Mouse (Mus musculus): ENCODE data around the gene Cnot6. TPM values are rescaled to one million over a fixed set of nuclear protein-coding genes. Genes with fewer than 3 reads are reported as not detected.
A peak's percentile ranks its signal among the peaks of the same experiment; 100 is the strongest.

Cnot6 gene
- total and polyA plus RNA-seq, 2 experiments from 2014 or later, result 32.0 to 32.7 TPM

DNA sequence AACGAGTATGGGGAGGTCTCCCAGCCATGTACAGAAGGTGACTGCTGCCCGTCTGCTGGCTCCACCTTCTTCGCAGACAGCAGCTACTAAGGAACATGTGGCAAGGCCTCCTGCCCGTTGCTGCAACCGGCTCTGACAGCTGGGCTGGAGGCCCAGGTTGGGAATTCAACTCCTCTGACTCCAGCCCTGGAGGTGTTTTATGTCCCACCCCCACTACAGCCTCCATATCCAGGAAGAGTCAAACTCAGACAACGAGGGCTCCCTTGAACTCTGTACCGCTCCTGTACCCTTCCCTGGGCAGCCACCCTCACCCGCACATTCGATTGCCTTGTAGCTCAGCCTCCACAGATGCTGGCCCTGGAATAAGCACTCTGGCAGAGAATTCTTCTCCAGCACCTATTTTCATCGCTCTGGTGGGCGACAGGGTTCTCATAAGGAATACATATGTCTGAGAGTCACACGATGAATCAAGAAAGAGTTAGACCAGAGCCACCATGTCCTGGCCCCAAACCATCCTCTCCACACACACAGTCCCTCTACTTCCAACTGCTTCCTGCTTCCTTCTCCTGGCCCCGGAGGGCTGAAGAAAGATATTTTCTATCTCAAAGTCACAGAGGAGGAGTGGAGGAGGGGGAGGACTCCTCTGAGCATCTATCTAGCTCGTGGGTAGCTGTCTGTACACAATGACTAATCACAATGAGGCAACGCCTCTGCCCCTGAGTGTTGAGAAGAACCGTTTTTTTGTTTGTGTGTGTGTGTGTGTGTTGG is 61.3 kb downstream of the Cnot6 start:
- ATAC-seq (no peak), DNase-seq (ENCODE audit: low spot score) (no peak)
- no peak for TF ChIP-seq CTCF (IDR thresholded peaks at IDR 0.05; ENCODE audit: low read depth)
- Histone ChIP-seq H3K9me3 (ENCODE audit: low read length) (no peaks in the 10 kb centered on the region), H3K36me3 (ENCODE audit: insufficient read depth, low read length) (no peaks in the 10 kb centered on the region), H3K4me1 (ENCODE audit: insufficient read depth, low read length) (no peaks in the 10 kb centered on the region), H3K4me2 (ENCODE audit: low read depth, low read length) (no peak overlapping the region), H3K4me3 (ENCODE audit: low read length) (no peak overlapping the region), H3K9ac (replicated peaks; ENCODE audit: low read length) (no peak overlapping the region), H3K27me3 (ENCODE audit: insufficient read depth, low read length) (no peaks in the 10 kb centered on the region), H3K27ac (no peak overlapping the region)
- WGBS, result 75% methylated on average over 16 of the region's 16 CpGs

DNA sequence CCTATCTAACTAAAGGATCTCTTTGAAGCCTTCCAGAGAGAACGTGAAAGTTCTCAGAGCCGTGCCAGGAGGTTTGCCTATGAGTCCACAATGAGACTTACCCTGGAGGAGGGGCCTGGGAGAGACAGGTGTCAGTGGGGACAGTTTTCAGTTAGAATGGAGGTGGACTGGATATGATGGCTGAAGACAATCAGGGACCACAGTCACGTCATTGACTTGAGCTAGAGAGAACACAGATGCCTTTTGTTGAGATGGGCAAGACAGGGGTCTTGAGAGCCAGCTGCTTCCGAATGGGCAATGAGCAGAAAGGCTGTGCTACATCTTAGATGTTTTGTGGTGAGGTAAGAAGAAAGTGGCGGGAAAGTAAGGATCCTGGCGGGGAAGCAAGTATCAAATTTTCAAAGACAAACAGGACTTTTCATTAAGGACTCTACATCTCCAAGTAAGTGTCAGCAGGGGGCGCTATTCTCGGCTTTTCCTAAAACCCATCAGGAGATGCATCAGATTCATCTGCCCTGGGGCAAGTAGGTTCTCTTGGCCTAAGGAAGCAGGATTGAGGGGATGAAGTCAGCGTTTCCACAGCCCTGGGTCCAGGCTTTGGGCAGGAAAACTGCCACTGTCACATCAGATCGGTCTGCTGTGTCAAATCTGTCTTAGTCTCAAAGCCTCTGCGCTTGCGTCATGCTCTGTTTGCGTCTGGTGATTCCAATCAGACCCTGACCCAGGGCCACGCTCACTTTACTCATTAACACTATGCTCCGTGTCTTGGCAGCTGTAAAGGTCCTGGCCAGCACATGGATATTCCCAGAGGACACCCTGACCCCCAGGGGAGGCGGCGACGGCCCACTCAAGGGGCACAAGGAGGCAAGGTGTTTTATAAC is 62.2 kb downstream of the Cnot6 start:
- Histone ChIP-seq H3K9me3 (ENCODE audit: low read length) (no peaks in the 10 kb centered on the region), H3K36me3 (ENCODE audit: insufficient read depth, low read length) (no peaks in the 10 kb centered on the region), H3K27ac (no peak overlapping the region), H3K4me1 (ENCODE audit: insufficient read depth, low read length) (no peaks in the 10 kb centered on the region), H3K27me3 (ENCODE audit: insufficient read depth, low read length) (no peaks in the 10 kb centered on the region), H3K4me2 (ENCODE audit: low read depth, low read length) (no peak overlapping the region), H3K4me3 (ENCODE audit: low read length) (no peak overlapping the region), H3K9ac (replicated peaks; ENCODE audit: low read length) (no peak overlapping the region)
- WGBS, result 57% methylated on average over 18 of the region's 18 CpGs
- DNase-seq (ENCODE audit: low spot score) (peak; percentile 59), ATAC-seq (no peak)
- TF ChIP-seq CTCF (IDR thresholded peaks at IDR 0.05; ENCODE audit: low read depth), result peak; percentile 60

DNA sequence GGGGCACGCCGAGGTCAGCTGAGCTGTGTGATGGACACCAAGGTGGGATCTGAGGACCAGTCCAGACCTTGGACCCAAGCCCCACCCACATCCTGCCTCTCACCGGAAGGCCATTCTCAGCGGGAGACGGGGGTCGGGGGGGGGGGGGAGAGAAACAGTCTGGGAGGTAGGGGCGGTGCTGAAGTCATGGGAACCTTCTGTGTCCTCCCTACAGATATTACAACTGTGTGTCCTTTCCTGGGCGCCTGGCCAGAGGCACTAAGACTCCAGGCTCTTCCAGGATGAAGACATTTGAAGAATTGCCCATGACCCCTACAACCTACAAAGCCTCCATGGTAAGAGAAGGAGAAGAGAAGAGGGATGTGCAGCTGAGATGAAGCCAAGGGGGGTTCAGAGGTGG is 66.8 kb downstream of the Cnot6 start:
- no peak for DNase-seq (ENCODE audit: low spot score)
- H3K4me3 ChIP-seq (ENCODE audit: low read length), result no peak overlapping the region
- no peak overlapping the region for H3K9ac ChIP-seq (replicated peaks; ENCODE audit: low read length)
- no peak for TF ChIP-seq CTCF (IDR thresholded peaks at IDR 0.05; ENCODE audit: low read depth)
- H3K27me3 ChIP-seq (ENCODE audit: insufficient read depth, low read length), result no peaks in the 10 kb centered on the region
- H3K36me3 ChIP-seq (ENCODE audit: insufficient read depth, low read length), result no peaks in the 10 kb centered on the region
- no peaks in the 10 kb centered on the region for H3K4me1 ChIP-seq (ENCODE audit: insufficient read depth, low read length)
- no peaks in the 10 kb centered on the region for H3K9me3 ChIP-seq (ENCODE audit: low read length)
- H3K27ac ChIP-seq, result no peak overlapping the region
- WGBS, result 72% methylated on average over 8 of the region's 8 CpGs
- no peak overlapping the region for H3K4me2 ChIP-seq (ENCODE audit: low read depth, low read length)
- ATAC-seq, result peak; percentile 30; the same call in 1 of the 2 replicates

DNA sequence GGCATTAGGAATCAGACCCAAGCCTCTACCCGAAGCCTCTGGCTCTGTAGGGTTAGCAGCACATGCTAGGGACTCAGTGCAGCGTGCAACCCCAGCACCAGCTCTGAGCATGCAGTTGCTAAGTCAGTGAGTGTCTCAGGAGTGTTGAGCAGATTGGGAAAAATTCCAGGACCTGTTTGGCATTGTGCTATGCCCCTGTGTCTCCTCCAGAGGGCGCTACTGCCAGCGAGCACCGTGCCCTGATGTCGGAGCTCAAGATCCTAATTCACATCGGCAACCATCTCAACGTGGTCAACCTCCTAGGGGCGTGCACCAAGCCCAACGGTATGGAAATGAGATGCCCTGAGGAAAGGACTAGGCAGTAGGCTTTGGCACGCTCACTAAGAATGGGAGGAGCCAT is 76.1 kb downstream of the Cnot6 start:
- ATAC-seq (peak; percentile 50; the same call in 1 of the 2 replicates), DNase-seq (ENCODE audit: low spot score) (peak; percentile 47)
- no peak overlapping the region for H3K27ac ChIP-seq
- H3K9me3 ChIP-seq (ENCODE audit: low read length), result no peaks in the 10 kb centered on the region
- 5% methylated on average over 11 of the region's 11 CpGs for WGBS
- no peak overlapping the region for H3K9ac ChIP-seq (replicated peaks; ENCODE audit: low read length)
- H3K4me2 ChIP-seq (ENCODE audit: low read depth, low read length), result peak overlapping the region; percentile 16; the same call in 1 of the 2 replicates
- H3K4me1 ChIP-seq (ENCODE audit: insufficient read depth, low read length), result 0 out of 2 replicates have a peak, but pooled peaks cover 6% of the 10 kb centered on the region
- H3K4me3 ChIP-seq (ENCODE audit: low read length), result no peak overlapping the region
- H3K27me3 ChIP-seq (ENCODE audit: insufficient read depth, low read length), result peaks cover 11% of the 10 kb centered on the region
- no peaks in the 10 kb centered on the region for H3K36me3 ChIP-seq (ENCODE audit: insufficient read depth, low read length)
- TF ChIP-seq CTCF (IDR thresholded peaks at IDR 0.05; ENCODE audit: low read depth), result peak; percentile 80

- Histone ChIP-seq H3K9ac (replicated peaks; ENCODE audit: low read length) (no peak overlapping the region), H3K27me3 (ENCODE audit: insufficient read depth, low read length) (peaks cover 11% of the 10 kb centered on the region), H3K9me3 (ENCODE audit: low read length) (no peaks in the 10 kb centered on the region), H3K27ac (no peak overlapping the region), H3K36me3 (ENCODE audit: insufficient read depth, low read length) (no peaks in the 10 kb centered on the region), H3K4me1 (ENCODE audit: insufficient read depth, low read length) (0 out of 2 replicates have a peak, but pooled peaks cover 6% of the 10 kb centered on the region), H3K4me2 (ENCODE audit: low read depth, low read length) (no peak overlapping the region), H3K4me3 (ENCODE audit: low read length) (no peak overlapping the region)
- 79% methylated on average over 6 of the region's 6 CpGs for WGBS
- no peak for TF ChIP-seq CTCF (IDR thresholded peaks at IDR 0.05; ENCODE audit: low read depth)
- ATAC-seq (no peak), DNase-seq (ENCODE audit: low spot score) (no peak)
These were observed 76.9 kb downstream of the Cnot6 start for GRCm38 (mm10) chr11:49635671-49636070.

GRCm38 (mm10) chr11:49634101-49634500 is 78.4 kb downstream of the Cnot6 start:
- 0 out of 2 replicates have a peak, but pooled peaks have one; percentile 22 for ATAC-seq
- Histone ChIP-seq H3K9me3 (ENCODE audit: low read length) (no peaks in the 10 kb centered on the region), H3K9ac (replicated peaks; ENCODE audit: low read length) (no peak overlapping the region), H3K27me3 (ENCODE audit: insufficient read depth, low read length) (peaks cover 11% of the 10 kb centered on the region), H3K27ac (no peak overlapping the region), H3K4me1 (ENCODE audit: insufficient read depth, low read length) (0 out of 2 replicates have a peak, but pooled peaks cover 6% of the 10 kb centered on the region), H3K36me3 (ENCODE audit: insufficient read depth, low read length) (no peaks in the 10 kb centered on the region), H3K4me2 (ENCODE audit: low read depth, low read length) (peak overlapping the region; percentile 51), H3K4me3 (ENCODE audit: low read length) (peak overlapping the region; percentile 30)
- DNase-seq (ENCODE audit: low spot score), result peak; percentile 6
- peak; percentile 23; the same call in 1 of the 2 replicates for TF ChIP-seq CTCF (IDR thresholded peaks at IDR 0.05; ENCODE audit: low read depth)
- WGBS, result 14% methylated on average over 22 of the region's 22 CpGs
